Mouse (Mus musculus) NIH3T3 (cell line): ENCODE measurements around the gene Soga1.

Experiments
- DNase-seq: peaks from one replicate; pipeline ENCODE4 v3.0.0-alpha.2; 2012; ENCODE audit warnings: low read depth

Gene Soga1

DNA sequence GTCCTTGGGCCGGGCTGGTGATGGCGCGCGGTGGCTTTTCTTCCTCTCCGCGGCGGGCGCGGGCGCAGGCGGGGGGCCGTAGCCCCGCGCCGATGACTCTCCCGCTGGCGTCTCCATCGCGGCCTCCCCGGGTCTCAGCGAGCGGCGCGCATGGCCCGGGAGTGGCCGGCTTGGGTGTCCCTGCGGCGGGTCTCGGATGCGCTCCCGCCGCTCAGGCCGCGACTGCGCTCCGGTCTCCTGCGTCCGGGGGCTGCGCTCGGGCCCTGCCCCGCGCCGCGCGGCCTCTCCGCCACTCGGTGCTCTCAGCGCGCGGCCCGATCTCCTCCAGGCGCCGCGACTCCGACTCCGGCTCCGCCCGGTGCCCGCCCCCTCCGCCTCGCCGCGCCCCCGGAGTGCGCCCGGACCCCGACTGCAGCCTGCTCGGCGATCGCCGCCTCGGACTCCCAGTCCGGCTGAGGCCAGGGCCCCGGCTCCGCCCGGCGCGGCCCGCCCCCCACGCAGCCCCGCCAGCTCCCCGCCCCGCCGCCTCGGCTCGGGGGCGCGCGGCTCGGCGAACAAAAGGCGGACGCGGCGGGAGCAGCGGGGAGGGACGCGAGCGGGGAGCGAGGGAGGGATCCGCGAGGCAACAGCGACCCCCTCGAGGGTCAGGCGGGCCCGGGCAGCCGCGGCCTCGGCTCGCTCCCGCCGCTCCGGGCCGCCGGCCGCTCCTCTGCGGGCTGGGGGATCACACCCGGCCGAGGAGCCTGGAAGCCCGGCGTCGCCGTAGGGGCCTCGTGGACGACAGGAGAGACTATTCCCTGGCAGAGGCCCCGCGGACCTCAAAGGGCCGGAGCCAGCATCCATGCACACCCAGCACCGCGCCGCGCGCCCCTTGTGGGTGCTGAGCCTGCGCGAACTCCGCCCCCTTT is at the start of gene Soga1:
Gene Soga1 (minus strand): TSS at position 462 of the 908 bp plus-strand sequence.
- DNase-seq = peak; percentile 89

DNA sequence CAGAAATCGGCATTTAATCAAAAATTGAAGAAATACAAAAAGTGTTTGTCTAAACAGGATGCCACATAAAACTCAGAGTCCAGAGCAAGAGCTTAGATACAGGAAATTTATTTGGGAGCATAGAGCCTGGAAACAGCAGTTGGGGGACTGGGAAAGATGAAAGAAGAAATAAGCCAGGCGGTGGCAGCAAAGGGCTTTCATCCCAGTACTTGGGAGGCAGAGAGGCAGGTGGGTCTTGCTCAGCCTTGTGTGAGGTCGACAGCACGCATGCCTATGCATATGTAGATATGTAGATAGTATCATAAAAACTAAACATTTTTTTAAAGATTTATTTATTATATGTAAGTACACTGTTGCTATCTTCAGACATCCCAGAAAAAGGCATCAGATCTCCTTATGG is 49.0 kb upstream of the Soga1 start:
- peak; percentile 42 for DNase-seq

DNA sequence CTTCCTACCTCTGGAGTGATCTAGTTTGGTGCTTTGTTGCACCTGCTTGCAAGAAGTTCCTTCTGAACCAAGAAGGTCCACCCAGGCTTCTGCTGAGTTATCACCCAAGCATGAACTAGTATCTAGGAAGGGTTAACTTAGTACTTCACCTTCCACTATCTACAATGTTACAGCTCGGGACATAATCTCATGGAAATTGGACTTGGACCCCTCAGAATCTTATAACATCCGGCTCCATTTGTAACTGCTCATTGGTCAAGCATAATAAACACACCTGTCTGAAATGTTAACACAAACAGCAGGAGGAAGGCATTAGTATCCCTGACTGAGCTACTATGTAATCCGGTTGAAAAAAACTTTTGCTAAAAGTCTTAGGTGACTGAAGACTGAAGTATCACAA is 48.3 kb upstream of the Soga1 start:
- no peak for DNase-seq

DNA sequence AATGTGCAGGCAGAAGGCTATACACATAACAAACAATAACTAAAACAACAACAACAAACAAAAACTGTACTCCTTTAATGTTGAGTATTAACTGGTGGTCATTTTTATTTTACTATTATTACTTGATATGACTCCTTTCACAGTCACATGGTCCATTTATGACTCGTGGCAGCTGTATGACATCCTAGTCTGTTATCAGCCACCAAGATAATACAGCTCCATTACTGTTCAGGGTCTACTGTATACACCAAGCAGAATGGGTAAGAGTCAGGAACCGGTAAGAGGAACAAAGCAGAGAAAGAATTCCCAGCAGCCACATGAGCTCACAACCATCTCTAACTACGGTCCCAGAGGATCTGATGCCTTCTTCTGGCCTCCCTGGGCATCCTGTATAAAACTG is 46.2 kb upstream of the Soga1 start:
- no peak for DNase-seq

DNA sequence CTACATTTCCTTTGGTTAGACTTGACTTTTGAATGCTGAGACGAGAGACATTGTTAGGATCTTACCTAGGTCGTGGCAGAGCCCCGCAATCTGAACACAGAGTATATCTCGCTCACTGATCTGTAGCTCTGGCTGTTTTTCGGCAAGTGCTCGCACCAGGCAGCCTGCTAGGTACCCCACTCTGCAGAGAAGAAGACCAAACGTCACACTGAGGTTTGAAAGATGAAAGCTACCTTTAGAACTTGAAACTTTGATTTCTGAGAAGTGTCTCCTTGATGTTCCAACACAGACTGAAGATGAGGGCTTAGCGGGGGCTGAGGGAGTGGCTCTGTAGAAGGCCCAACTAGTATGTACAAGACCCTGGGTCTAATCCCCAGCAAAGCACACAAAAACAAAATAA is 42.7 kb upstream of the Soga1 start:
- DNase-seq = no peak

DNA sequence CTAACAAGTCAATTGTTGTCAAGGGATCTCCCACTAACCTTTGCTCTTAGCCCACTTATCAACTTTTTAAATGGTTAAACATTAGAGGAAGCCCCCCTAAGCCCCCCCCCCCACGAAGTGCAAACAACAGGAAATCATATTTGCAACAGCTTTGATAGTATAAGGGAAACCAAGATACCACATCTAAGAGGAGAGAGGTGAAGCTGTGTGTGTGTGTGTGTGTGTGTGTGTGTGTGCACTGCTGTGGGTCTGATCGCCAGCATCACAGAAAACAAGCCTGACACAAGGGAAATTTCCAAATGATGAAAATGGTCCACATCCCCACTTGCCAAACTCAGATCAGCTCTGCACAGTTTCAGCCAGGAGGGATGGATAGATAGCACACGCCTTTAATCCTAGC is 40.0 kb upstream of the Soga1 start:
- DNase-seq = no peak

DNA sequence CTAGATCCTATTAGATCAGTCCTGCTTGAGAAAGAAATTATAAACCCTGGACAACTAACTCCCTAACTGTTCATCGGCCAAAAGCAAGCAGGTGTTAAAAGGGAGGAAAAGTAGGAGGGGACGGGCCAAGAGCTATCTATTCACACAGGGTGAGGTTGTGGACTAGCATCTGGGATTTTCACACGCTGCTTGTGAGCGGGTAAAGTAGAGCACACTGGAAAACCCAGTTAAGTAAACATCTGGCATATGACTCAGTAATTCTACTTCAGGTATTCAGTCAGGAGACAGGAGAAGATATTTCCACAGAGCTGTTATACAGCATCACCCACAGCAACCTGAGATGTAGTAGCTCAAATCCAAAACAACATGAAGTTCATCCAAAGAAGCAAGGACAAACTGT is 39.5 kb upstream of the Soga1 start:
- DNase-seq = no peak

DNA sequence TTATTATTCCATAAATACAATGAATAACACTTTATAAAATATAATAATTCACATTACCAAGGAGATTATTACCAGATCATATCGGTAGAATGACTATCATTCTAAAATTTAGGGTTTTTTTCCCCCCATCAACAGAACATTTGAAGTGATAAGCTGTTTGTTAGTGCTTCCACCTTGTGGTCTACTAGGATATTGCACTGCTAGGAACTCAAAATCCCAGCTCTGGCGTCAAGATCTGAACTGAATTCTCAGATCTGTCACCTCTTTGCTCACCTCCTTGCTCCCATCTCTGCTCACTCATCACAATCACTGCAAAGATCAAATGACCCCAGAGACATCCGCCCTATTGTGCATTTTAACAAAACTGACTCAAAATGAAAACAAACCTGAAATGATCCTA is 37.9 kb upstream of the Soga1 start:
- peak; percentile 76 for DNase-seq

DNA sequence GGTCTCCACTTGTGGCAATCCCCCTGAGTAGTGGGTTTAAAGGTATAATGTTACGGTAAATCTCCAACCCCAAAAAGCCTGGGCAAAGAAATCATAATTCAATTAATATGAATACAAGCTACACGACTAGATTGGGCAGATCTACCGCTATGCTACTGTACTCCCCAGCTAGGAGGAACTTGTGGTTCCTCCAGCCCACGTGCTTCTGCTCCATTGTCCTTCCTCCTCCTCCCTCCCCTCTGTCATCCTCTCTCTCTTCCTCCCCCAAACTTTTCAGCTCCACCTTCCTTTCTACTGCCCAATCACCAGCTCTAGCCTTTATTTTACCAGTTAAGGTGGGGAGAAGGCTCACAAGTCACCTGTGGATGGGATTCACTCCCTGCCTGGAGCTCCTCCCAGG is 29.2 kb upstream of the Soga1 start:
- DNase-seq = no peak

DNA sequence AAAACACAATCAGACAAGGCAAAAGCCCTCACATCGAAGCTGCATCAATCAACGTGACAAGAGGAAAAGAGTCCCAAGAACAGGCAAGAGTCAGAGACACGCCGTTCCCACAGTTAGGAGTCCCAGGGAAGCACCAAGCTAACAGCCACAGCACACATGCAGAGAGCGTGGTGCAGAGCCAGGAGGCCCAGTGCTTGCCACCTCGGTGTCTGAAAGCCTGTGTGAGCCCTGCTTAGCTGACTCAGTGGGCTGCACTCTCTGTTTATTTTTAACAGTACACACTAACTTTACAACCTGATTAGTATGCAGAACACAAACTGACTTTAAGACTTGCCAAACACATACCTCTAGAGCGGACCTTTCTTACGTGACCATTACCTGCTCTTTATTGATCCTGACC is 25.4 kb upstream of the Soga1 start:
- DNase-seq = no peak

DNA sequence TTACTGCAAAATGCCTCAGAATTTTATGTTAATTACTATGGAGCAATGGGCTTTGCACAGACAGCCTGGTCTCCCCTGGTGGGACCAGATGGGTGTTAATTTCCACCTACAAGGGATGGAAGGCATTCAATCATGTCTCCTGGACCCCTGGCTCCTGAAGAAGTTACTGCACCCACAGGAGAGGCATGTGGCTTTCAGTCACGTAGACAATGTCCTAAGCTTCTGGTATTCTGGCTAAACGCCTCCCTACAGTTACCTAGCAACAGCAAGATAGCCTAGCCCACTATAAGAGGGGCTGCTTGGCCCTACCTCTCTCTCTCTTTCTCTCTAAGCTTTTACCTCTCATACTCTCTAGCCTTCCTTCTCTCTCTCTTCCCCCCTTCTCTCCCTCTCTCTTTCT is 23.2 kb upstream of the Soga1 start:
- no peak for DNase-seq

DNA sequence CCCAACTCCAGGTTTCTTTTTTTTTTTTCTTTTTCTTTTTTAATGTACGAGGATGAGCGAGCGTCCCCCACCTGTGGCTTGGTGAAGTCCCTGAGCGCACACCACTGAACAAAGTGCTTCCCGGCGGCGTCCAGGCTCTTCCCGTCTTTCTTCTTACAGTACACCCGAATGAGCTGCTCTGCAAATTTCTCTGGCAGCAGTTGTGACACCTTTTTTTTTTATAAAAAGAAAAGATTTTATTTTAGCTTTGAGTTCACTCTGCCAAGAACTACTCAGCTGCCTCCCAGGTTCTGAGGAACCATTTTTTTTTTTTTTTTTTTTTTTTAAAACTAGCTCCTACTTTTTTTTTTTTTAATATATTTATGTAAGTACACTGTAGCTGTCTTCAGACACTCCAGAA is 22.6 kb upstream of the Soga1 start:
- DNase-seq = no peak

DNA sequence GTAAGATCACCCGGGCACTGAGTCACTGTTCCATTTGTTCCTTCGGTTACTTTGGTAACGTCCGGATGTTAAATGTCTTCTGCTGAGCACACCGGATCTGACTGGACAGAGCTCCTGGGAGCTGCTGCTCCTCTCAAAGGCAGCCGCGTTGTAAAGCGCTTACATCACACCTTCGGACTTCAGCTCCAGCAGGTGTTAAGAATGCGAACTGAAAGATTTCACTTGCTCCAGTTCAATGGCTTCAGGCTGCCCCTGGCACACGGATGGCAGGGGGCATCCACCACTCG is 21.2 kb upstream of the Soga1 start:
- no peak for DNase-seq

DNA sequence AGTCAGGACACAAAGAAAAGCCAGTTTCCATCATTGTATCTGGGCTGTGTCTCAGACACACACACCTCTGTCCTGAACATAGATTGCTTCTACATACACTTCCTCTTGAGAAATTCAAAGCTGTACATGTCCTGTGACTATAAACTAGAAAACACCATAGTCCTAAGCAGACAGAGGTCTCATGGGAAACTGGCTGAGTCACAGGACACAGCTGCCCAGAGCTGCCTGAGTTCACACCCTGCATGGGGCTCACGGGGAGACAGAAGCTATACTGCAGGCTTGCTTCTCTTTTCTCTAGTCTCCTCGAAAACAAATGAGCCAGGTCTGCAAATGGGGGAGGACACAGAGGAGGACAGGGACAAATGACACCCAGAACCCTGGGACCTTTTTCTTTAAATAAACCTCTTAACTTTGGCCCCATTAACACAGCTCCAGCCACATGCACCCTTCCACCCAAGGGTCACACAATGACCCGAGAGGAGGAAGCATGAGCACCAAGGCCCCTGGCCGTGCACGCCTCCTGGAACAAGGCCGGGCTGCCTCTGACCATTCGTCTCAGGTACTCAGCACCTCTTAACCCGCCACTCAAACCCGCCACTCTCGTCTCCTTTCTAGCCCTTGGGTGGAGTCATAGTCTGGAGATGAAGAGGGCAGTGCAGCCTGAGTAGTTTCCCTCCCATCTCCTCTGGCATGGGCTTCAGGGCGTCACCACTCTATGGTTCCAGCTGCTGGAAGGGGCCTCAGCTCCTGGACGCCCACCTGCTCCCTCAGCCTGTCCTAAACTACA is 20.7 kb upstream of the Soga1 start:
- peak; percentile 26 for DNase-seq

DNA sequence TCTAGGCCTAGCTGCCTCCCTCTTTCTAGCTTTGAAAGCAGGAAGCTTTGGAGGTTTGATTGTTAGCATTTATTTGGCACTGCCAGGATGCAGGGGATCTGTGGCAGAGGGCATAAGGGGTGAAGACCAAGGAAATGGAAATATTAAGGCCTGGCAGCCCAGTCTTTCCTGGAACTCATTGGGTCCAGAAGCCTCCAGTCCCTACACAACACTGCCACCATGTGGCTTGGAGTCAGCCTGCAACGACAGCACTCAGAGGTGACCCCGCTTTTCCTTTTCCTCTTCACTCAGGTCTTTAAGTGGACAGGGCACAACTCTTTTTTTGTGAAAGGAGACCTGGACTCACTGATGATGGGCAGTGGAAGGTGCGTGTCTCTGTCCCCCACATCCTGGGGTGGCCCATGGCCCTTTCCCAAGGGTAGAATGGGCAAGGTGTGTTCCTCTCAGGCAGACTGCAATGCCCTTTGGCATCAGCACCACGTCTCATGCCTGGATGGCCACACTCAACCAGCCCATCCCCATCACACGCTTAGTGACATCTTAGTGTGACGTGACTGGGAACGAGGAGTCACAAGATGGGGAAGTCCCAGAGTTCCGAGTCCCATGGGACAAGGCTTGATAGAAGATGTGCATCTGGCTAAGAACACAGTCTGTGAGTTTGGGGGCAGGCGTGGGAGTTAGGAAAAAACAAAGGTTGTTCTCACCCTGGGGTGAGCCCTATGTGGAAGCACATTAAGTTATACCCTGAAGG is 16.1 kb upstream of the Soga1 start:
- DNase-seq = peak; percentile 84

DNA sequence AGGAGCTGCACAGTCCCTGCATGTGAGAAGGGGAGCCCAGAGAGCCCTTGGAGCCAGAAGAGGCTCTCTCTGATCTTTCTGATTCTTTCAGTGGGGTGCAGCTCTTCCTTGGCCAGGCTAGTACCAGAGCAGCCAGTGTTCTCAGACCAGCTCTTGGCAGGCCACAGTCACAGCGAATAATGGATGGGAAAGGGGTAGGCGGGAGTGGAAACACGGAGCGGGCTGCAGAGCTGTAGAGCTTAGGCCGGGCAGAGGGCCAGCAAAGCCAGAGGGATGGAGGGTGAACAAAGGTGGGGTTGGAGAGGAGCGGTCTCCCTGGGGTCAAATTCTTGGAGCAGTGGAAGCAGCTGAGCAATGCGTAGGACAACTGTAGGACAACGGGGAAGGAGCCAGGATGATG is 13.0 kb upstream of the Soga1 start:
- DNase-seq = peak; percentile 44

DNA sequence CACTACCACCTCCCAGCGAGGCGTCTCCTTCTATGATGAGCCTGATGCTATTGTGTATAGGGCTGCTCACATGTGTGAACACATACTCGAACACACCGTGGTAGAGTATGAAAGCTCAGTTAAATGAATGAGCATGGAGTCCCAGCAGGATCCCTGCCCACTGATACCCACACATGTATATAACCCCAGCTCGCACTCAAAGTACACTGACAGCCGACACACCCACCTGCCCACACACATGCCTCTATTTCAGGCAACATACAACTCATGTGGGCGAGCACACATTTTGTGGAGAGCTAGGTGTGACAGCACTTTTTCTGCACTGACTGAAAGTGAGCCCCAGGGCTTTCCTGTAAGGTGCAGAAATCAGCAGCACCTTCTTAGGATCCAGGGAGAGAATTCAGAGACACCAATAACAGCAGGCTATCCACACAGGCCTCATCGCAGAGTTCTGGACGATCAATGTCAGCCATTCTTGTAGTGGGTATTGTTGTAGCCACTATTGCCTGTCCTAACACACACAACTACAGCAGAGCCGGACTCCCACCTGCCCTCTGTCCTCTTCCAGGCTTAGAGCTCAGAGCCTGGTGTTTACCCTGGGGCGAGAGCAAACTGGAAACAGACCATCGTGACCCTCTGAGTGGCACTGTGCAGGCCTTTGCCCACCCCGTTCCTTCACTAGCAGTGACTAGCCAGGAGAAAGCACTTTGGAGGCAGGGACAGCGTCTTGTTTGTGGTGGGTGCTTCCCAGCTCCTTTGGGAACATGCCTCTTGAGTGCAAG is 8.7 kb upstream of the Soga1 start:
- no peak for DNase-seq

DNA sequence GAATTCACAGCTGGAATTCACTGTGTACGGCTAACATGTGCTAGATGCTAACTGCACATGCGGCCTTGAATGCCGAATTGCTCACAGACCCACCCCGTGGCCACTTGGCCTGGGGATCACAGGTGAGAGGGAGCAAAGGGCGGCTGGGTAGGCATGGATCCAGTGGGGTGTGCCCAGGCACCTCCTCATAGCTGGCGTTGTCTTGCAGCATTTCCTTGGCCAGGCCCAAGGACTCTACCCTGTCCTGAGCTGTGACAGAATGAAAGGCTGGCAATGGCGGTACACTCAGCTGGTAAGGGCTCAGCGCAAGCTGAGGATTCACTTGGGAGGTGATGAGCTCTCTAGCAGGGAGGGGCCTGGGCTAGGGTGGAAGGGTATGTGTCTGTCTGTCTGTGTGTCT is 7.7 kb upstream of the Soga1 start, which contains the start of gene Tldc2:
Gene Tldc2 (plus strand): TSS at position 260 of the 400 bp plus-strand sequence.
- DNase-seq = no peak

DNA sequence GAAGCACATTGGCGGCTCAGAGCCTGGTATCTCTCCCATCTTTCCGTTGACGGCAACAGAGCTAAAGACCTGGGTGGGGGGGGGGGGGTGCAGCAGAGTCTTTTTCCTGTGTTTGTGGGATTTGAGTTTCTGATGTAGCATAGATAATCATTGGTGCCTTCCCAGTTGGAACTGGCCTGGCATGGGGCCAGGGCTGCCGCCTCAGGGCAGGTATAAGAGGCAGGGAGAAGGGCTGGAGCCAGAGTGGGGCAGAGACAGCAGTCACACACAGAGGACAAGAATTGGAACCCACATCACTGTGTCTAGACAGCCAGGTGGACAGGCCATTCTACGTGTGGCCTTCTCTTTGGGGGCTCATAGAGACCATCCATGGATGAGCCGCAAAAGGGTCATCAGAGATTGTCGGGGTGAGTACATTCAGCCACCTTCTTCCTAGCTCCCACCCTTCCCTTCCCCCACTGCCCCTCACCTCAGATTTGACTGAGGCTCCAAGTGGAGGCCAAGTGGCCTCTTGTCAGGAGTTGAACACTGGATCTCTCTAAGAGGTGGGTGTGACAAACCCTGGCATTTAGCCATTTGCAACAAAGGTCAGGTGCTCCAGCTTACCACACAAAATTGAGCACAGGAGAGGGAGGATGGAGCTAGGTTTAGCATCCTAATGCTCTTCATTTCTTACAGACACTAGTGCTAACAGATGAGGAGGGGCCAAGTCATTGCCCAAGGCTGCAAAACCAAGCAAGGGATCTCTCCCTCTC is 6.0 kb upstream of the Soga1 start:
- DNase-seq = no peak

DNA sequence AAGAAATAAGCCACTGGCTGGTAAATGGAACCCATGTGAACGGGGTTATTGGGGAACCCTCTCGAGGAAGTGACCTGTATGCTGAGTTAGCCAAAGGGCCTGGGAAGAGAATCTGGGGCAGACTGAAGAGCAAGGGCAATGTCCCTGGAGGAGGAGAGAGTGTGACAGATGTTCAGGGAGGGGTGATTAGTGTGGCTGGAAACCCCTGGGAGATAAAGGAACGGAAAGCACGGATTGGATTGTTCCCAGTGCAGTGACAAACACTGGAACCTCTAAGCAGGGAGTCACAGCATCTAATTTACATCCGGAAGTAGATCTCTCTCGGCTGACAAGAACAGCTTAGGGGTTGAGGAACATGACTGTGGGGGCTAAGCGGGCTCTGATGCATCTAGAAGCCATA is 2.9 kb upstream of the Soga1 start:
- DNase-seq = no peak

DNA sequence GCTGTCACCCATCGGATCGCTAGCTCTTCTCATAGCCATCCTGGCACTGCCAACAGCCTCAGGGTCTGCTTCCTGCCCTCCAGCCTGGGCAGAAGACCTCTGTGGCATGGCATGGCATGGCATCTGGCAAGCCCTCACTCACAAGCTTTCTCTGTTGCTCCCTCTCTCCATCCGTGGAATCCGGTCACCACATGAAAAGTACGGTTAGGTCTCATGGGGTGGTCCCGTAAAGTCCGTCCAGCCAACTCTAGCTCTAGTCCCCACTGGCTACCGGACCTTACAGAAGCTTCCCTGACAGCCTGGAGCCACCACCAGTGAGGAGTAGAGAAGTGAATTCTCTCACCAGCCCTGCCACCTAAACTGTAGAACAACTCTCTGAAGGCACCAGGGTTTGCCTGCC is 2.3 kb upstream of the Soga1 start:
- no peak for DNase-seq
